Mouse (Mus musculus): ENCODE results near the gene Trpc4ap.

DNA sequence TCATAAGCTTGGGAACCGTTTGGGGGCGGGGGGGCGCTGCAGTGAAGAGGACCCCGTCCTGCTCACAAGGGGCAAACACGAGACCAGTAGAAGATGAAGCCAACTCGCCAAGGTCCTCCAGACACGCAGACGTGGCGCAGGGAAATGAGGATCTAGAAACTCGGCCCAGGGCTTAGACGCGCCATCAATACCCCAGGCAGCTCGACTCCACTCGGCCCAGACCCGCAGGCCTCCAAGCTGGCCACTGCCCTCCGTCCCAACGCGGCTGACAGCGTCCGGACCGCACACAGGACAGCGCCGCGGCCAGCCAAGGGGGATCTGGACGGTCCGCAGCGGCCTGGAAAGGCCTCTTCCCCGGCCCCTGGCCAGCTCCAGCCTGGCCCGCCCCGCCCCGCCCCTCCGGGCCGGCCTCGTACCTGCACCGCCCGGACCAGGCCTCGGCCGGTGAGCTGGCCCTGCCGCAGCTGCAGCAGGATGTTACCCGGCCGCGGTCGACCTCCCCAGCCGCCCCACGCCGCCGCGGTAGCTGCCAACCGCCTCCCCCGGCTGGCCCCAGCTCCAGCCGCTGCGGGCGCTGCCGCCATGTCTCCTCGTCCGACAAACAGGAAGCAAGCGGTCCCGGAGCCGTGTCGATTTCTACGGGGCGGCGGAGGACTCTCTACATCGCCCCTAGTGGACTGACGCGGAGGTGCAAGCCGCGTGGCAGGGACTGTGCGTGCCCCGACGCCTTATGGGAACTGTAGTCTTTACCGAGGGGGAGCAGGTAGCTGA is at the start of gene Trpc4ap:
- peak; percentile 85 for TF ChIP-seq CTCF (IDR thresholded peaks at IDR 0.05; ENCODE audit: low read depth, low read length)
- TF ChIP-seq POLR2A (IDR thresholded peaks at IDR 0.05; ENCODE audit: insufficient read depth, low read length): no peak

All from ES-Bruce4 (cell line).